Mouse (Mus musculus): Measurements from ENCODE around the gene Fkbp14.

Gene Fkbp14

GRCm38 (mm10) chr6:54587683-54588082, 9.4 kb downstream of the Fkbp14 start:
- no peak for DNase-seq

DNA sequence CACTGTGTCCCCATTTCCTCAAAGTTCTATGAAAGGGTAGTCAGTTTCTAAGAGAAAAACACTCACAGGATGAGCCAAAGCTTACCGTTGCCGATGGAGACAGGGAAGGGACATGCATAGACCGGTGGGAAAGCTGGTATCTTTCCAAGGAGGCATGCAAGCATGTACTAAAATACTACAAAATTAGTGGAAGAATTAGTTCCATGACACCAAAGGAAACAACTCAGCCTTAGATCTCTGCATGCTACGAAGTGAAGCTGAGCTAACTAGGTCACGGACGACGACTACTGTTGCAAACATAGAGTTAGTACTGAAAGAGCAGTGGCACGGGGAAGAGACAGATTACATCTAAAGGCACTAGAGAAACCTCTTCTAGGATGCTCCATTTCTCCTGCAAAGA, 10.2 kb downstream of the Fkbp14 start:
- no peak for DNase-seq

DNA sequence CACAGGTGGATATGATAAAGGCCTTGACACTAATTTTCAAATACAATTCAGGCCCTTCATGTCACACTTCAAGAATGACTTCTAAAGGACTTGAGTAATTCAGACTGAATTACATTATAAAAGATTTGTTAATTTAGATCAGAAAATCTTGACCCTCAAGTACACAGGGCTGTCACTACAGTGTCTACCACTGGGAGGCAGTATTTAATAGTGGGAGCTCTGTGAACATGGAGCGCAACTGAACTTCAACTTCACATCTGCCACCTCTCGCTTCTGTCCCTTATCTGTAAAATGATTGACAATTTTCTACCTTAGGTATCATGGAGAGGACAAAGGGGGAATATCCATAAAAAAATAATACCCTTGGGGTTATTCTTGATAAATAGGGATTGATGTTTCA, 10.9 kb downstream of the Fkbp14 start:
- peak; percentile 50 for DNase-seq

DNA sequence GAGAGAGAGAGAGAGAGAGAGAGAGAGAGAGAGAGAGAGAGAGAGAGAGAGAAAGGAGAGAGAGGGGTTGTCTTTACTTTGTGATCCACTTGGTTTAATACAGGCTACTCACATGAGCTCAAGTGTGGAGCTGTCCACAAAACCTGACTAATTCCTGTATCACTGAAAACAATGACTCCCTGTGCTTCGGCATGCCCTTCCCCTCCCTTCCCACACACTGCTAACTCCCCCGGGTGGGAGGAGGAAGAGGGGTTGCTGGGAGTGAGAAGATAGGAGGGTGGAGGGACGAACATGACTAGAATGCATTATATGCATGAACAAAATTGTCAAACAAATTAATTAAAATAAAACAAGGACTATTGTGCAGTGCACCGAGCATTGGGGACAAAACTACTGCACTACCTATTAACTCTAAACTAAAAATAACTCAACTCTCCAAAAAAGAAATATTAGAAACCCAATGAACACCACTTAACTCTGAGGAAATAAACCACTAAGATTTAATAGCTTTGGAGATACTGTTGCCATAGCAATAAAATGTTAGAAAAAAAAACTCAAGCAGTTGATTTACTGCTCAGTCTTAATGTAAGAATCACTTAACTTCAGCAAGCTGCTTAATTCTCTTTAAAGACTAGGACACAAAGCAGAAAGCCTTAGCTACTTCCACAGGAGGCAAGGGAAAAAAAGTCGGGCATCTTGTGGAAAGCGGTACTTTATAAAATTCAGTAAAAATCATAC, 23.7 kb downstream of the Fkbp14 start:
- no peak for DNase-seq

- DNase-seq = no peak
These were observed 27.3 kb downstream of the Fkbp14 start for GRCm38 (mm10) chr6:54569776-54570175.

GRCm38 (mm10) chr6:54566546-54566919, 30.6 kb downstream of the Fkbp14 start:
- DNase-seq = no peak

- DNase-seq = peak; percentile 36
These were observed 31.2 kb downstream of the Fkbp14 start, which contains the start of gene Scrn1 for GRCm38 (mm10) chr6:54565665-54566545. Gene Scrn1 (minus strand): TSS chr6:54566489.

DNA sequence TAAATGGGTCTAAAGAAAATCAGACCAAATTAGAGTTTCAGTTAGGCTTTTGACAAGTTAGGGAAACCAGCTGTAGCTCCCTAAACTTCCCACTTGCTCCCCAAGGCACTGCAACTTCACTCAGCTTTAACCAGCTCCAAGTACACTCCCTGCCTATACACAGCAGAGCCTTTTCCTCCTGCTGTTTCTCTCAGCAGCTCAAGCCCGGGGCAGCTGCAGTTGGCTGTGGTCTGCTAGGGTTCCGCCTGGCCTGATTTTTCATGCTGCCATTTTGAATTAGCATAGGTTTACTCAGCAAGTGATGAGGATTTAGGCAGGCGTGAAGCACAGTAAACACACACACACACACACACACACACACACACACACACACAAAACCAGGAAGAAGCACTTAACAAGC, 32.1 kb downstream of the Fkbp14 start:
- no peak for DNase-seq

DNA sequence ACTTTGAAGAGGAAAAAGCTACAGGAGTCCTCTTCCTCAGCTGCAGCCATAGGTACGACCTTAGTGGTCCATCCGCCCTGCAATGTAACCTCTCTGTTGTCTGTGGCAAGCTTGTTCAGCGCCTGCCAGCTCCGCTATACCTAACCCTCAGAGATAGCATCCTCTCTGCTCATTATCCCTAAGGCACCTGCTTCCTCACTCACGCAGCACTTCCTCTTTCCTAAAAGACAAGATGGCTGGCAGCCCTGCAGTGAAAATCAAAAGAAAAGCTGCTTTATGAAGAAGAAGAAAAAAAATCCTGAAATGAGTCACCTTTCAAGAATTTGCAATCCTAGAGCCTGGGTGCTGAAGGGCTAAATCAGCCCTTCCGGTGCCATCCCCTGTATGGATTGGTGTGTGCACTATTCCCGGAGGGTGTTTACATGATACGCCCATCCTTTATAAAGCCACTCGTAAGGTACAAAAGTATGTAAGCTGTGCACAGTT, 32.6 kb downstream of the Fkbp14 start:
- no peak for DNase-seq

DNA sequence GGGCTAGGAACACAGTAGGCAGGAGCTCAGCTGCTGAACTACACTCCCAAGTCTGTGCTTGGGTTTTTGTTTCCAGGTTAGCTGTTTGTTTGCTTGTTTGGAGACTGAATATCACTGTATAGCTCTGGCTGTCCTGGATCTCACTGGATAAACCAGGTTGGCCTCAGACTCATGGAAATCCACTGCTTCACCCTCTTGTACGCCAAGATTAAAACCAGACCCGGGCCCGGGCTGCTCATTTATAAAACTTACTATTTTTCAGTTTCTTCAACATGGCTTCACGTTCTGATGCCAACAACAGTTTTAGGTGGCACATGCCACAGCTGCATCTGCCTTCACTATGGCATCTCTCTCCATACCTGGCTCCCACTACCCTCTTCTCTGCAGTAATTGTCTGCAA, 33.5 kb downstream of the Fkbp14 start:
- no peak for DNase-seq

DNA sequence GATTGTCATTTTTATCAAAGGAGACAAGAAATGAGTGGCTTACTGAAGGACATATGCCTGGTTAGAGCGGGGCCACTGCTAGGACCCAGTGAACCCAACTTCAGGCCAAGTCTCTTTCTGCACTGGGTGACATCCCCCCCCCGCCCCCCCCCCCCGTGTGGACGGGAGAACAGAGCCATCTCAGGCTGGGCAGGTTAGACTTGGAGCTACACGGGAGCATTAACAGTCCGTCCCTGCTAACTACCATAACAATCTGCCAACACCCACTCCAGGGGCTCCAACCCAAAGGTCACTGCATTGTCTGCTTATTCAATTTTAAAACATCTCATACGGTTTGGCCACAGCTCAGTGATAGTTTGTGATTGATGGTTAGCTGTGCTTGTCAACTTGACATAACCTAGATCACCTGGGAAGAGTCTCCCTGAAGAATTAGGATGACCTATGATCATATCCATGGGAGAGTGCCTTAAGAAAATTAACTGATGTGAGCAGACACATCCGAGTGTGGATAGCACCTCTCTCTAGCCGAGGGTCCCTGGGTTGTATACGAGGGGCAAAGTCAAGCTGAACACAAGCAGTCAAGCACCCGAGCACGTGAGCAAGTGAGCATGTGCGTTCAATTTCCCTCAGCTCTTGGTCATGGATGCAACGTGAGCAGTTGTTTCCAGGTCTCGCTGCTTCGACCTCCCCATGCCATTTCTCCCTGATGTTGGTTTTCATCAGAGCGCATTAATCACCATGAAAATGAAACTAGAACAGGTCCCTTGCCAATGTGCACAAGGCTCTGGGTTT, 34.9 kb downstream of the Fkbp14 start:
- DNase-seq = no peak

GRCm38 (mm10) chr6:54558466-54558865, 38.6 kb downstream of the Fkbp14 start:
- no peak for DNase-seq

DNA sequence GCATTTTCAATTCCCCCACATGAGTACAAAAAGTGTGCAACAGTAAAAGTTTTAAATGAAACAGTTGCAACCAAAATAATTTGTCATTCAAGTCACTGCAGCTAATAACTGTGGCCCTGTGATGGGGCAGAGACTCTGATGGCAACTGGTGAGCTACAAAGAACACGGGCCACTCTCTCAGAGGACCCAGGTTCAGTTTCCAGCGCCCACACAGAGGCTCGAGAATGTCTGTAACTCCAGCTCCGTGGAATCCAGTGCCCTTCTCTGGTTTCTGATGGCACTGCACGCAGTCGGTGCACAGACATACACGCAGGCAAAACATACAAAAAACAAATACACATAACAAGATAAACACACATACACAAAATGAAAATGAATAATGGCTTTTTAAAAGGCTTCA, 39.4 kb downstream of the Fkbp14 start:
- DNase-seq = no peak

- no peak for DNase-seq
These were observed 41.3 kb downstream of the Fkbp14 start for GRCm38 (mm10) chr6:54555816-54556215.

- no peak for DNase-seq
These were observed 42.6 kb downstream of the Fkbp14 start for GRCm38 (mm10) chr6:54554341-54555110.

DNA sequence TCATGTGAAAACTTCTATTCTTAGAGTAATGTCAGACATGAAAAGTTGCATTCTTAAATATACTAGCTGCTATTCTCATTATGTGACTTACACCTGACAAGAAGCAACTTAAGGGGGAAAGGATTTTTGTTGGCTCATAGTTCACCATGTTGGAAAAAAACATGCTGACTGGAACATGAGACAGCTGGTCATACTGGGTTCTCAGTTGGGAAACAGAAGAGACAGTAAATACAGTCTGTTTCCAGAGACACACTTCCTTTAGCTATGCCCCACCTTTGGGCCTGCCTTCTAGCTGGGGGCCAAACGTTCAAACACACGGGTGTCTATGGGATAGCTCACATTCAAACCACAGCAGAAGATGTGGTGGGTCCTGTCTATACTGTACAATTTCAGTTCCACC, 43.5 kb downstream of the Fkbp14 start:
- DNase-seq = no peak

- DNase-seq = no peak
These were observed 44.2 kb downstream of the Fkbp14 start for GRCm38 (mm10) chr6:54552721-54553413.

GRCm38 (mm10) chr6:54550801-54551323, 46.2 kb downstream of the Fkbp14 start:
- DNase-seq = no peak

DNA sequence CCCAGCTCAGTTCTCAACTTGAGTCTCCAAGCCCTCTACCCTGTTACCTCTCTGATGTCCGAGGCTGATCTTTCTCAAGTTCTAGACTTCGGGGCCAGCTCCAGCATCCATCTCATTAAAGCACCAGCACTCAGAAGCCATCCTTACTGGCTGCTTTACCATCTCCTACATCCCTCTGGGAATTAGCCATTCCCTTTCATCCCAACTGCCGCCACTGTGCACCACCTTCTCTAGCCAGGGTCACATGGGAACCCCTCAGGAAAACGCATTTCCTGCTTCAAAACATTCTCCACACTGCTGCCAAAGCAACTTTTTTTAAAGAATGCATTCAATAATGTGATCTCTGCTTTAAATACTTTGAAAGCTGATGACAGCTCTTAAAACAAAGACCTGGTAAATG, 47.8 kb downstream of the Fkbp14 start:
- DNase-seq = no peak

DNA sequence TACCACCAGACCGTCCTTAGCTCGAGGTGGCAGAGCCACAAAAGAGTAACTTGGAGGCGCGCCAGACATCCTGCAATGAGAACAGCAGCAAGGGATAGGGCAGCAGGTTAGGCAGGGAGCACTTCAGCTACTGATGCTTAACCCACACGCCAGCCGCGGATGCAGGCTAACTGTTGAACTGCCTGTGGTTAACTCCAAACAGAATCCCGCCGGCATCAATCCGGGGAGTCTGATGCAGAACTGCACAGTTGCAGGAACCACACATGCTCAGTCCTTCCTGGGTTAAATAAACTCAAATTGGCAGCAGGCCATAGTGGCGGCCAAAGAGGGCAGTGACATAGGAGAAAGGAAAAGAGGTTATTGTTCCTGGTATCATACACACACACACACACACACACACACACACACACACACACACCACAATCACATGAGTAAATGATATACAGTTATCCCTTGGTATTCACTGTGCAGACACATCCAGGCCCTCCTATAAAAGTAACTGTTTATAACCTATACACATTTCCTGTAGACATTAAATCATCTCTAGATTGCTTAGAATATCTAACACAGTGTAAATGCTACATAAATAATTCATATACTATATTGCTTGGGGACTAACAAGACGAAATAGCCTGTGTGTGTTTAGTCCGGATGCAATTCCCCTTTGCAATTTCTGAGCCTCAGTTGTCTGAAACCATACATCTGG, 48.6 kb downstream of the Fkbp14 start:
- no peak for DNase-seq

GRCm38 (mm10) chr6:54543646-54544045, 53.5 kb downstream of the Fkbp14 start:
- DNase-seq = no peak

Measured in thymus, postnatal 25 days (tissue).